Mouse (Mus musculus): Measurements from ENCODE around the gene Ccdc182.

Gene Ccdc182

GRCm38 (mm10) chr11:88328813-88329595 lies 35.1 kb downstream of the Ccdc182 start:
- peak; percentile 31 for DNase-seq (ENCODE audit: low read depth, low spot score)

DNA sequence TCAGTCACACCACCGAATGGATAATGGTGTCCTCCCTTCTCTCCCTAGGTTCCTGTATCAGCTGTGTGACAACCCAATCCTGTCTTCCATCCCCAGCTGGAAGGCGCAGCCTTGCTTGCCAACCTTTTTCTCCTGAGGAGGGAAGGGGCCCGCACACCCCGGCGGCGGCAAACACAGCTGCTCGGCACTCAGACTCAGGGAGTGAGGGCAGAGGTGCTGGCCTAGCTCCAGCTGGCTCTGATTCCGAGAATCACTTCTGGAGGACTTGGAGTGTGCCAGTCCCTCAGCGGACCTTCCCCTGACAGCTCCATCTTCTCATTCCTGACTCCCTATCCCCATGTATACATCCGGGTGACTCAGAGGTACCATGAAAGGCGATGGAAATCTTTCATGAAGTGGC lies 36.9 kb downstream of the Ccdc182 start:
- peak; percentile 54 for DNase-seq (ENCODE audit: low read depth, low spot score)

DNA sequence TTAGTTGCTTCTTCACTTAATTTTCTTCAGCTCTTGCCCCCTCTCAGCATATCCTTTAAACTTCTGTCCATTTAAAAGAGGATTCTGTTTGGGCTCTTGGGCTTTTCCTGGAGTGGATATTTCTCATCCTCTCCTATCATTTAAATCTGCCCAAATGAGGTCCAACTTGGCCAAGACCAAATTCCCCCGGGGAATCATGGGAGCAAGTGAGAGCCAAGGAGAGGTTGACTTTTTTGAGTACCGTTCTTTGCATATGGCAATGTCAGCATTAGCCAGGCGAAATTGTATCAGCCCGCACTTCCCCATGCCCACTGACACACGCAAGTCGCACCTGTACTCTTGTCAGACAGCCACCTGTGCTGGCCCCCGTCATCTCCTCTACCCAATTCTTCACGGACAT lies 37.9 kb downstream of the Ccdc182 start:
- DNase-seq (ENCODE audit: low read depth, low spot score) = no peak

DNA sequence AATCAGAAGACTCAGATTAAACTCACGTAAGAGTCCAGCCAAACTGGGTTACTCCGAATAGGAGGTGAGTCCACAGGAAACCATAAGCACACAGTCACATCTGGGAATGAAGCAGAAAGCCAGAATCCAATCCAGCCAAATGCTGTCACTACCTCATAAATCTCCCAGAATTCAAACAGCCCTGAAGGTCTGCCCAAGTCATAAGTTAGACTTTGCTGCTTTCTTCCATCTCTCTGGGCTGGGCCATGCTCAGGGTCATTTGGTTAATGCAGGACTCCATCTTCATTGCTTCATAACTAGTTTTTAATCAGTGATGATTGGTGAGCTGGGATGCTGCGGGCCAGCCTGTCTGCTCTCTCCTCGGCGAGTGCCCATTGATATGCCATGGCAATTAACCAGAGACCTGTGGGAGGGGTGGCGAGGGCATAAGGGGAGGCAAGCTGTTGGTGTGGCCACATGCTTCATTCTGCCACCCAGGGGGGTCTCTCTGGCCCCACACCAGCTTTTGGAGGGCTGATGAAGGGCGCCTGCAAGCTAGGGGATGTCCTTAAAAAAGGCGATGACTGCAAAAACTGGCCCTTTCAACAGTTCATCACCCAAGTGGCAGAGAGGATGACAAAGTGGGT lies 38.6 kb downstream of the Ccdc182 start:
- no peak for DNase-seq (ENCODE audit: low read depth, low spot score)

DNA sequence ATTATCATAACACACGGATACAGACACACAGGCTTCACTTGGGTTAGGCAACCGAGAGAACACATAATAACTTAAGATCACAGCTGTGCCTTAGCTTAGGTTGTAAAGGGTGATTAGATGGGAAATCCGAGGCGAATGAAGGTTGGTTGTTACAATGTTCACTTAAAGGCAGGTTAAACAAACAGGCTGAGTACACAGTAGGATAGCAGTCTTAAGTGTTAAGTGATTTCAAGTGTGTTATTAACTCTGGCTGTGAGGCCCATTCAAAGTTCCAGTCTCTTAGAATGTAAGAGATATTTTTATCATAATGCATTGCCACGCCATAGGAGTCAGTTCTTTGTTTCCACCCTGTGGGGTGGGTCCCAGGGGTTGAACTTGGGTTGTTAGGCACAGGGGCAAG lies 41.0 kb downstream of the Ccdc182 start:
- no peak for DNase-seq (ENCODE audit: low read depth, low spot score)

GRCm38 (mm10) chr11:88337926-88338325 lies 44.1 kb downstream of the Ccdc182 start:
- DNase-seq (ENCODE audit: low read depth, low spot score) = no peak

Measured in brain, adult 2 months (tissue).